Mouse (Mus musculus): ENCODE results near the gene Srgap1.

Srgap1 gene

DNA sequence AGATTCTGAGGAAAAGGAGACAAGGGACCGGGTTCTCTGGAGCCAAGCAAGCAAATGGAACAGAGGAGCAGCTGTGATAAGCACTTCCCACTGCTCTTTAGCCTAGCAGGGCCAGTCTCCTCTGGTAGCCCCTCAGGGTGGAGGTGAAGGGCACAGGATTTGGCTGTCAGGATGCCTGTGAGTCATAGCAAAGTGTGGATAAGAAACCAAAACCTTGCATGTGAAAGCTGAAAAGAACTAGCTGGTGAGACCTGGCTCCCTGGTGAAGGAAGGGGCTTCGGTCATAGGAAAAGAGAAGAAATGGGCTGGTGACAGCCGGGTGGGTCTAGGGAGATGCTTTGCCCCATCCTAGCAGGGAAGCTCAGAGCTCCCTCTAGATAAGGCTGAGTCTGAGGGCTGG, 30.5 kb downstream of the Srgap1 start:
- DNase-seq, result no peak

DNA sequence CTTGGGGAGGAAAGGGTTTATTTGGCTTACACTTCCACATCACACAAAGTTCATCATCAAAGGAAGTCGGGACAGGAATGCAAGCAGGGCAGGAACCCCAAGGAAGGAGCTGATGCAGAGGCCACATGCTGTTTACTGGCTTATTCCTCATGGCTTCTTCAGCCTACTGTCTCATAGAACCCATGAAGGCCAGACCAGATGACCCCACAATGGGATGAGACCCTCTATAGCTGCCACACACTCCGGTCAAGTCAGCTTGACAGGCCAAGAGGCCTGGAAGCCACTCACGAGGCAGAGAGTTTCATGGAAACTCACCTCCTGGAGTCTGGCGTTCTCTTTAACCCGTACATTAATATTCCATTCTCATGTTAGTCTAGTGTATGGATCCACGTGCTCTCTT, 34.8 kb downstream of the Srgap1 start:
- no peak for DNase-seq

DNA sequence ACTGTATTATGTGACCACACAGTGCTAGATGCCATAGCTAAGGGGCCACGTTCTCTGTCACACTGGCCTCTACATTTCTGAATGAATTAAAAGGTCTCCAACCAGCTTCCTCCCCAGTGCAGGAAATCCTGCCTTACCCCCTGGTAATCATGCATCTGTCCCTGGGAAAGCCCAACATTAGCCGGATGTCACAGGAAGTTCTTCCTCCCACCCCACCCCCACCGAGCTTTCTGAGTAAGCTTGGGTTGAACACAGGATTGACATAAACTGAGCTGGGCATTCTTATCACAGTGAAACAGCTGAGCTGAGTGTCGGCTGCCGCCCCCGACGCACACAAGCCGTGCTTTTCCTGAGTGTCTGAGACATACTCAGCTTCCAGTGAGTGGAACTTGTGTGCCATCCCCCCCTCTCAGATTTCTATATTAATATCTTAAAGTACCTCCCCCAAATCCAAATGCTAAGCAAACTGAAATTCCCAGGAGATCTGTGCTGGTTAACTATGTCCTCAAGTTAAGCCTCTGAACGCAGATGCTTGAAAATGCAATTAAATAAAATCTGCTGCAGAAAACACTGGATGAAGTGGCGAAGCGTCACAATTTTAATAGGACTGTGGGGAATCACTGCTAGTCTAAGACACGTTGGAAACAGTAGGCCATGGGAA, 38.3 kb downstream of the Srgap1 start:
- no peak for DNase-seq

DNA sequence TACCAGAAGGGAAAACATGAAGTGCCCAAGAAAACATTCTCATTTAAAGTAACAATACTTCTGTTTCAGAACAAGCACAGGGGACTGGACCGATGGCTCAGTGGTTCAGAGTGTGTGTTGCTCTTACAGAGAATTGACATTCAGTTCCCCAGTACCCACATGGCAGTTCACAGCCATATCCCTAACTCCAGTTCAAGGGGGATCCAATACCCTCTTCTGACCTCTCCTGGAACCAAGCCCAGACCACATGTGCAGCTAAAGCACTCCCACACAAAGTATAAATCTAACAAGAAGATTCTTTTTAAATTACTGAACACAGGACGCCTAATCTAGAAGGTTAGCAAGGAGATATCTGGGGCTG, 38.8 kb downstream of the Srgap1 start:
- no peak for DNase-seq

DNA sequence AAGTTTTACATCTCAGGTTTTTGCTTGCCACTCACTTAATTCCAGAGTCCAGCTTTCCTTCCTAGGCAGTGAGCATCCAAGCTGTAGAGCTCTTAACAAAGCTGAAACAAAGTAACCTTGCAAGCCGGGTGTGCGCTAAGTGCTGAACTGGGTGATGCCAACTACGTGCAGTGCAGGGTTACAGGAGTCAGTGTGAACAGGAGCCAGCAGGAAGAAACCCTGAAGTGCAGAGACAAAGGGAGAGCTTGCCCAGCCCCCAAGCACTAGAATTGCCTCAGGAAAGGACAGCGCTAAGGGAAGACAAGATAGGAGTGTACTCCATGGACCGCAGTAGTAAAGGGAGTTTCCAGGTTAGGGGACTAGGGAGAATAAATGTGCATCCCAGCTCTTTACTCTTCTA, 40.5 kb downstream of the Srgap1 start:
- DNase-seq, result no peak

DNA sequence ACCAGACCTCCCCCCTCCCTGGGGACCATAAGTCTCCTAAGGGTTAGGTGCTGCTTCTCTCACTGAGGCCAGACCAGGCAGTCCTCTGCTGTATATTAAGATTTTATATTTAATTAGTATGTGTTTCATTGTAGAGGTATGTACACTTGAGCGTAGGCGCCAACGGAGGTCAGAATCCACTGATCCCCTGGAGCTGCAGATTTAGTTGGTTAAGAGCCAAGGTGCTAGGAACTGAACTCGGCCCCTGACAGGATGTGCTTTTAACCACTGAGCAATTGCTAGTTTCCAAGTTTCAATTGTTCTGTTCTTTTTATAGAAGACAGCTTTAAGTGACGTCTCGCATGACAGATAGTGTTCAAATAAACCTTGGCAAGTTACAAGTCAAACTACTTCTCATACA, 41.0 kb downstream of the Srgap1 start:
- DNase-seq, result no peak

DNA sequence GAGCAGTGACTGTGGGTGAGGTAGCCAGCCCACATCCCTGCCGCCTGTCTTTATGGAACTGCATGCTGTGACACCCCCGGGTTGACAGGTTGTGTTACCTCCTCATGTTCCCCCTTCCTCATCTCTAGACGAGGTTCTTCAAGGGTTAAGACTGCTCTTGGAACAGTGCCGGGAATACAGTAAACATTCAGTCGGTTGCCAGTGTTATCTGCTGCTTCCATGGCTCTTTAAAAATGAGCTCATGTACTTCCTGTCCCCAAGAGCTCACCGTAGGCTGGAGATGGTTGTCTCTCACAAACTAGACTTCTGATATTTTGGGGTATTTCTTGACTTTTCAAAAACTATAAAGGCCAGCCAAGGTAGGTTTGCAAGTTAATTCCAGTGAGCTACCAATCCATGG, 41.6 kb downstream of the Srgap1 start:
- DNase-seq, result no peak

DNA sequence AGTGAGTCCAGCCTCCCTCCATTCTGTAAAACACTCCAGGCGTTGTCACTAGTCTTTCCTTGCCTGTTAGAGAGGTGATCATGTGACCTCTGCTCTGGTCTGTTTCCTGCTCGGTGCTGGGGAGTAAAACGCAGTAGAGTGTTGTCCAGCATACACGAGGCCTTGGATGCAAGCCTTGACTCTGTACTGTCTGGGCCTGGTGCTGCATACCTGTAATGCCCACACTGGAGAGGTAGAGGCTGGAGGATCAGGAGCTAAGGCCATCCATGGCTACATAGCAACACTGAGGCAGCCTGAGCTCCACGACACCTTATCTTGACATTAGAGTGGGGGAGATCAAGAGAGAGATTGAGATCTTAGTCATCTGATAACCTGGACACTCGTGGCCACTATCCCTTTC, 44.2 kb downstream of the Srgap1 start:
- DNase-seq, result no peak

DNA sequence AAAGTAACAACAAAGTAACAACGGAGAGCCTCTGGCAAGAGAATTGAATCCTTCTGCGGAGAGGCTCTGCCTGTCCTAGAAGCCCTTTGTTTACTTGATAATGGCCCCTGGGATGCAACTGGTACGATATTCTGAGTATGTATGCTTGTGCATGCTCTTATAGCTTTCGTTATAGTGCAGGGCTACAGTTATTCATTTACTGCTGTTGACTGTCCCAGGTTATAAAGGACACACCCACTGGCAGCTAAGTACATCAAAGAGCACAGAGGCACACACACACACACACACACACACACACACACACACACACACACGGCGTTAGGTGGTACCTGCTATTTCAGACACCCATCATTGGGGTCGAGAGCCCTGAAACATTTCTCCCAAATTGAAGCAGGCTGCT, 48.3 kb downstream of the Srgap1 start:
- no peak for DNase-seq

DNA sequence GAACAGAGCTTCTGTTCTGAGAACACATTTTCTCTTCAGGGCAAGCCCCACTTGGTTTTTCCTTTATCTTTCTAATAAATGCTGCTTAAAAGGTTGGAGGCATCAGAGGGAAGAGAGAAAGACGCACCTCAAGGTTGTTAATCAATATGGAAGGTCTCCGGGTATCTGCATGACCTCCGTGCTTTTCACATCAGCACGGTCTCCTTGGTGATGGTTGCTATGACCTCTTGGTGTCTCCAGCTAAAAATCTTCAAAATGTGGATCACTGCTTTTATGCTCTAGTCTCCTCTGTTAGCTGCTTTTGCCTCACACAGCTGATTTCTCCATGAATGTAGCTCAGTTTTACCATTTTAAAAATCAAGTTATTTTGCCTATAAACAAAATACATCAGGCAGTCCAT, 50.6 kb downstream of the Srgap1 start:
- peak; percentile 9 for DNase-seq

DNA sequence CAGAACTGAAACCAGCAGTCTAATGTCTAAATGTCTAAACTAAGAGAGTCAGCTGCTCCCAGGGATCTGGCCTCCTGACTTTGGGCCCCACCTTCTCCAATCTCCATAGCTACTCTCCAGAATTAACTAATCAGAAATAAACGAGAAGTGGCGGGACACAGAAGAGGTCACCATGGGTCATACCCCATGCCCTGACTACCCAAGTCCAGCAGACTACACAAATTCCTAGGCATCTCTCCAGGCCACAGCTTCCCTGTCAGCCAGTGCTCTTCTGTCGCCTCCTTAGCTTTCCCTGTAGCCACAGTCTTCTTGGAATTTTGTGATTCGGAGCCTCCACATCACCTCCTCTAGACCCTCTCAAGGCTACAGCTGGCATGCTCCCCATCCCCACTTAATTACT, 51.7 kb downstream of the Srgap1 start:
- DNase-seq, result no peak

DNA sequence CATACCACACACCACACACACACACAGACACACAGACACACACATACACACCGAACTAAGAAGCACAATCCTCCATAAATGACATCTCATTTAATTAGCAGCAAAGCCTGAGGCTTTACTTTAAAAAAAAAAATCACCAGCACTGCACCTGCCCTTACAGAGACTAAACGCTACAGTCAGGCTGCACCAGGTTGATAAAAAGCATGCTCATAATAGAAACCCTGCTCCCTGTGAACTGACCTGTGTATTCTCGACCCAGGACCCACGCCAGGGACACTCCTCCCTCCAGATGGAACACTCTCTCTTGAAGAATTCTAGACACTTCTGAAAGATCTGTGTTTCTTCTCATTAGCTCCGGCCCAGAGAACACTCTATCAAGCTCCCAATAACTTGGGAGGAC, 52.5 kb downstream of the Srgap1 start:
- no peak for DNase-seq

DNA sequence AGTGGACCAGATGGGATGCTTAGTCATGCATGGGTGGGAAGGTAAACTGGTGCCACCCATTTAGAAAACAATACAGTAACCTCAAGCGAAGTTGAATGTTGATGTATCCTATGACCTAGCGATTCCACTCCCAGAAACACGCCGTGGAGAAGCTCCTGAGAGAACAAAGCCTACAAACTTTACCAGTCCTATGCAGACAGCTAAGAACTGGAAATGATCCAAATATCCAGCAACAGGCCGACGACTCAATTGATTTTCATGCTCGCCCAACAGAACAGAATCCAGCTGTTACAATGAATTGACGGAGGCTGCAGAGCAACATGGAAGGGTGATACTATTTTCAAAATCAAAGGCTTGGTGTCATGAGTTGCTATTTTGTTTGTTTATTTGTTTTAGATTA, 54.5 kb downstream of the Srgap1 start:
- DNase-seq, result no peak

DNA sequence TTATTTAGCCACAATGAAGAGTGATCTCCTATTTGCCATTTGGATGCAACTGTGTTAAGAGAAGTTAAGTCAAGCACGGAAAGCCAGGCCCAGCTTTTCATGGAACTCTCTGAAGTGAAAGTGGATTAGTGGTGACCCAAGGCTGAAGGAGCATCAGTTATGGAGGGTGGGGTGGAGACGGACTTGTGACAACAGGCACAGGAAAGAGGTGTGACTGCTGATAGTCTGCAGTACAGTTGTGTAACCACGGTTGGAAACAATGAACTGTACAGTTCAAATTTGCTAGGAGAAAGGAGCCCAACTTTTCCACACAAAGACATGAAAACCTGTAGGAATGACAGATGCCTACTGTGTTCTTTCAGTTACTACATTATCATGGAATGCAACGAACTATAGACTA, 60.1 kb downstream of the Srgap1 start:
- DNase-seq, result no peak

DNA sequence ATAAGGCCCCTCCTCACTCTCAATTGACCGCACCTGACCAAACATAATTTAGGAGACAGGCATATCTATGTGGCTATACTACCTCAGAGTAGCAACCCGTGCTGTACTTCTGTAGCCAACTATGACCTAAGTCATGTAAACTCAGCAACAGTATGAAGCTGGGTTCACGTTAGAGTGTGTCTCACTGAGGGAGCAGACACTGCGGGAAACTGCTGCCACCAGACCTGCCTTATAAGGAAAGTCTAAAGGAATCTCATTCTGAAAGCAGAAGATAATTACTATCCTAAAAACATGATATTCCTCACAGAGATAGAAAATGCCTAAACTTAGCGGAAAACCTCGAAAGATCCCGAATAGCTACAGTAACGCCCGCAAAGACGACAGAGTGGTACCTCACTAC, 62.2 kb downstream of the Srgap1 start:
- no peak for DNase-seq

DNA sequence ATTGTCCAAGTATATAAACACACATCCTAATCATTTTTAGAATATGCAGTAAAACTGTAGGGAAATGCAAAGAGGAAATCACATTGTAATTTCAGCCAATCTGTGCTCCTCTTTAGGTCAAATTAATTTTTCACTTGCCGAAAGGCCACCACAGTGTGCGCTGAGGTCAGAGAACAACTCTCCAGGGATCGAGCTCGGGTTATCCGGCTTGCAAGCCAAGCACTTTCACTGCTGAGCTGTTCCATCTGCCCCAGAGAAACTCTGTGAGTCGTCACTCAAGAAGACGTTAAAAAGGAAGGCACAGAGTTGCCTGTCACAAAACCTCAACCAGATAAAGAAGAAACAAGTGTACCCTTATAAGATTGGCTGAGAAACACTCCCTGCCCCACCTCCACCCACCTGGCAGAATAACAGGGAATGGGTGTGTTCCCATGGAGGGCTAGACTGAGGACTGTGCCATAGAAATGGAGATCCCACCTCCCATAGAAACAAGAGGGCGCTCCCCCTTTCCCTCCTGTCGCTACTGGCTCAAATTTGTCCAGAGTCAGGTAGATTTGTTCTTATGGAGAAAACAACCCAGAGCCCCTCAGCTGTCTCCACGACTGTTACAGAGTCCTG, 63.0 kb downstream of the Srgap1 start:
- DNase-seq, result no peak

DNA sequence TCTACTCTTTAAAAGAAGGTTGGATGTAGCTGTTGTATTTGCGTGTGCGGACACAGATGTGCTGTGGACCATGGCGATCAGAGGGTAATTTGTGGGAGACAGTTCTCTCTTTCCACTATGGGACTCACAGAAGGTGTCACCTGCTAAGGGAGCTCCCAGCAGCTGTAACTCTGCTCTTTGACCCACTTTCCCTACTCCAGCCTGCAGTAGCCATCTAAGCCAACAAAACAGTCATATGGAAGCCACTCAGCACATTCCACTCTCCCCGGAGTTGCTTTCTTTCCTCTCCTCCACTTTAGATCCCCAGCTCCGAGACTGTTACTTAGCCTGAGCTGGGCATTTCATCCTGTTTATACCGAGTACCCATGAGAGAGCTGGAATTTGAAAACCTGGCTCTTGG, 71.8 kb downstream of the Srgap1 start:
- DNase-seq, result no peak

DNA sequence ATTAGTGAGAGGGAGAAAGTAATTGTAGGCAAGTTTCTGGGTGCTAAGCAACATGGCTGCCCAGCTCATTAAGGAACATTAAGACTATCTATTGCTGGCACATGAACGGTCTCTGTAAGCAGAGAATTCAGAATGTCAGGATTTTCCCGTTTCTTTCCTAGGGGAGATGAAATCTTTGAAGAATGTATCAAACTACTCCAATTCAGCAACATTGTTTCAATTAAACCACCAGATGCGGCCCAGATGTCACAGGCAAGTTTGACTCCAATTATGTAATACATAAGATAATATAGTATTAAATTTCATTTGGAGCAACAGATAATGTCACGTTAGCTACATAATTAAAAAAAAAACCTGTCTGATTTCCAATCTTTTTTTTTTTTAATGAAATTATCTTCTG, 72.5 kb downstream of the Srgap1 start:
- DNase-seq, result no peak

DNA sequence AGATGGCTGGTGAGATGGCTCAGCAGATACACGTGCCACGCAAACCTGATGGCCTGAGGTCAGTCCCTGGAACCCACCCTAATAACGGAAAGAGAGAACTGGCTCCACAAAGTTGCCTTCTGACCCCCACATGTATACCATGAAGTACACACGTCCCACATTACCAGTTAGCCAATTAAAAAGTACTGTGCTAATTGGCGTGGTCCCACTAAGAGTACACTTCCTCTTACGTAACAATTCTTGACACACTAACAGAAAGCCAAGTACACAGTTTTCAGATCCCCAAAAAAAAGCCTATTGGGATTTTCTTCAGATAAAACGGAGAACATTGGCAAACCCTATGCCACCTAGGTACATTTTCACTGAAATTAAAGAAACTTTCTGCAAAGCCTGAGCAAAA, 73.8 kb downstream of the Srgap1 start:
- no peak for DNase-seq

DNA sequence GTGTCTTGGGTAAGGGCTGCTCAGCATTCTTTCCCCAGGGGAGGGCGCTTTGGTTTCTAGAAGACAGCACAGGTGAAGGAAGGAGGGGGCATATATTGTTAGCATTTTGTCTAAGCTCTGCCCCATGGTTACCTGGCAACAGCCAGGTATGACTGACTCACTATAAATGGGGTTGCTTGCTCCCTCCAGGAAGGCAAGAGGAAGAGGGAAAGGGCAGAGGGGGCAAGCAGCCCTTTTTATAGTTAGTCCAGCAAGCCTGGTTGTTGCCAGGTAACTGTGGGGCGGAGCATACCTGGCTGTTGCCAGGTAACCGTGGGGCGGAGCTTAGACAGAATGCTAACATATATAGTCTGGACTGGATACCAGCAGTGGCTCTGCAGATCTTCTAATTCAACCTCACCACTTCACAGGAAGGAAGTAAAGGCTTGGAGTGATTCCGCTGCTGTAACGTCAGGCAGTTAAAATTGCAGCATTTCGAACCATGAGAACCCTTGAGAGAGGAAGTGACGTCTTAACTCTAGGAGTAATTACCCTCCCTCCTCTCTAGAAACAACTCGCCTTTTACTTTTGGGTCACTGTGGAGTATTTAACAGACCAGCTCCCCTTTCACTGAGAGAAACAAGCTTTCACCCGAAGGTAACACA, 74.7 kb downstream of the Srgap1 start:
- no peak for DNase-seq

DNA sequence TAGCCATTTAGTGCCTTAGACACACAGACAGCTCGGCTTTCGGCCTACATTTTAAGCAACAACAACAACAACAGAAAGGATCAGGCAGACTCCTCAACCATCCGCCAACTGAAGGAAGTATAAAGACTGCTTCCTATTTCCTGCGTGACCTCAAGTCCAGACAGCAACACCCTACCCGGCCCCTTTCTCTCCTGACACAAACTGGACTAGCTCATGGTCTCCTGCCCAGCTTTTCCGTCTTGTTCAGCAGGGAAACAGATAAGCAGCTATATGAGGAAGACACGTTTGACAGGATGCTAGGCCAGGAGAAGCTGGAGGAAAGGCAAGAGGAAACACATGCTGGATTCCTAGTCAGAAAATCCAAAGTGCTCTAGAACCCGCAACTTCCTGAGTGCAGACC, 75.5 kb downstream of the Srgap1 start:
- DNase-seq, result no peak

DNA sequence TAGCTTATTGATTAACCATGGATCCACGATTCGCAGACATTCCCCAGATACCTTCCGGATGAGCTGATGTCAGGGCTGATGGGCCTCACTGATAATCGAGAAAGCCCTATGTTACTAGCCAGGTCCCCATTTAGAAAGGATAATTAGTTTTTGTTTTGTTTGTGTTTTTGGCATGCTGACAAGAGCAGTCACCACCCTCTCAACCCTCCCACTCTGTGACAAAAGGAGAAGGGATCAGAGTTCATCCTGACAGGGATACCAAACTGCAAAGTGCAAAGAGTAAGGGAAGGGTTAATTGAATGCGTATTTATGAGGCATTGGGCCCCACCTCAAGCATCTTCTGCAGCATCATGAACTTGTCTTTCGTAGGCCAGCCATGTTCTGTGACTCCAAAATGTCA, 76.2 kb downstream of the Srgap1 start:
- no peak for DNase-seq

DNA sequence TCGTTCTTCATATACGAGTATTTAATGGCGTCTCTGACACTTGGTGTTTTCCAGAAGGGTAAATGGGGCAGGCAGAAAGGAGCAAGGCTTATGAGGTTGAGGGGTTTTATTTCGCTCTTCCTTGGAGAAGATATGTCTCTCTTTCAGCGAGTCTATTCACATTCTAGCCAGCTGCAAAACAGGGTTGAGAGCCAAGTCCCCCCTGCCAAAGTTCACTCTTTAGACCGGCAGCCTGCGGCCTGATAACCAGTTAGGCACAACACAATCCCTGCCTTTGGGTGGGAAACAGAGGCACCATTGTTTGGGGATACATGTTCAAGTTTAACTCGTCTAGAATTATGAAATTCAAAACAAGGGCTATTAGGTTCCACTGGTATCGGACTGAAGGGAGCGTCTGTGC, 83.0 kb downstream of the Srgap1 start:
- peak; percentile 15 for DNase-seq

DNA sequence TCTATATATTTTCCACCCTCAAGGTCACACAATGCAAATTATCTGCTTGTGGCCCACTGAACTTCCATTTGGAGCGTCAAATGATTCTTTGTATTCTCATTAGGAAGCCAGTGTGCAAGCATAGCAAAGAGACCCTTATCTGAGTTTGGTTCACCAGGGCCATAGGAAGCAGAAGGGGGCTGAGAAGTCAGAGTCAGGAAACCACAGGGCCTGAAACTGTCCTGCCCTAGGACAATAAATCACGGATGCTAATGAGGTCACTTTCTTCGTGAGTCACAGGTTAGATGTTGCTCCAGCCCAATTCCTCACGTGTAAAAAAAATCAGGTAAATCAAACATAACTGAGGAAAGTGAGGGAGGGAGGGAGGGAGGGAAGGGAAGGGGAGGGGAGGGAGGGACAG, 85.1 kb downstream of the Srgap1 start:
- no peak for DNase-seq

Measured in cerebellum, adult 9-10 months (tissue).